Mouse (Mus musculus): ENCODE measurements around the gene Vpreb3.

The Vpreb3 gene

DNA sequence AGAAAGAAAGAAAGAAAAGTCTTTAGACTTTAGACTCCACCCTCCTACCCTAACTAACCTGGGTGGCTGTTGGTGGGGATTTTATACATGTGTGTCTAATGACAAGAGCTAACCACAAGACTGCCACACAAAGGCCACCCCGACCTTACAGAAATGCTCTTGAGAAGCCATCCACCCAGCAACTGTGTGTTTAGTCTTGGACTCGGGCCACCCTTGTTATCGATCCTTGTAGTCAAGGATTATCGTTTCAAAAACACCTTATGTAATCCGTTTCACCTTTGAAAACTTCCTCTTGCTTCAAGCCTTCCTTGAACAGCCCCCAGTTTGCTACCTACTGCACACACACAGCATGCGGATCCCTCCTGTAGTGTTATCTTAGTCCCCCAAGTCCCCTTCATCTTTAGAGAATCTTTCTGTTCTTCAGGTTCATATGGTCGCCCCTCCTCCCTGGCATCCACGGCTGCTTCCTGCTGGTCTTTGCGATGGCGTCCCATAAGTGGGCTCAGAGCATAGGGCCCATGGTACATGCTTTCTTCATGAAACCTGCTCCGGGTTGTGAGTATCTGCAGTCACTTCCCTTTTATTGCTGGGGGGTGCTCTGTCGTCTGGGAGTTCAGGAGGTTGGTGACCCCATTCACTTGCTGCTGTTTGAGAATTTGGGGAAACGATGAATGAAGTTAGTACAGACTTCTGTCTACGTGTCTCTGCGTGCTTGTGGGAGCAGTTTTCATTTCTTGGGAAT is at the start of gene Vpreb3:
Vpreb3 (plus strand) TSS at position 322 of the 742 bp plus-strand sequence.
- DNase-seq (ENCODE audit: low spot score in 2 of 2): no peak

GRCm38 (mm10) chr10:75893089-75893750 is 49.6 kb upstream of the Vpreb3 start, which contains the start of gene Derl3:
Gene Derl3 (plus strand): TSS chr10:75893413.
- DNase-seq (ENCODE audit: low spot score in 2 of 2): peak; percentile 97 to 98

DNA sequence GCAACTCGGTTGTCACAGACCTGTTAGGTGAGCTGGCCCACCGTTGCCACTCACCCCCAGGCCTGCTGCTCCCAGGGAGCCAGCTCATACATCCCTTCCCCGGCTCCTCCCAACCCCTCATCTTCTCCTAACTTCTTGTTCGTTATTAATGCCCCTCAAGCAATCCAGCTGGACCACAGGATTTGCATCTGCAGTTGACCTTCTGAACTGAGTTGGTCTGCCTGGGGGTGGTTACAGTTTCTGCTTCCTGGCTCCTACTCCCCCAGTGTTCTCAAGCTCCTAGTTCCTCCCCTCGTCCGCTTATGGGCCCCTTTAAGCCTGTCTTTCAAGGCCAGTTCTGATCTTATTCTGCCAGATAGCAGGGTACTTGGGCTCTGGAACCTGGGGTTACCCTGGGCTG is 48.3 kb upstream of the Vpreb3 start:
- DNase-seq (ENCODE audit: low spot score in 2 of 2): no peak

- no peak for DNase-seq (ENCODE audit: low spot score in 2 of 2)
These were observed 47.1 kb upstream of the Vpreb3 start for GRCm38 (mm10) chr10:75895730-75896129.

DNA sequence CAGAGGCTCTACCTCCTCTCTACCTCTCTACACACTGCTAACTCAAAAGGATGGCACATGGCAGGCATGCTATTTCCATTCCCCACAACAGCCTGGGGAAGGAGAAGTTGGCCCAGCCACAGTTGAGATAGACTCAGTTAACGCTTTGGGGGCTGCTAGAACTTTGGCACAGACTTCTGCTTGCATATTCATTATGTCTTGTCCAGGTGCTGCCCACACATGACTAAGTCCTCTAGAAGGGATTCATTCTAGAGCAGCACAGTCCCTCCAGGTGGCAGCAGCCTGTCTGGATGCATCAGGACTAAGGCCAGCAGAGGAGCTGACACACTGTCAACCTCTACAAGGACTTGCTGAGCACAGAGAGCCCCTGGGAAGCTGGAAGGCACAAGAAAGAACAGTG is 46.6 kb upstream of the Vpreb3 start:
- peak; percentile 48 to 51 for DNase-seq (ENCODE audit: low spot score in 2 of 2)

DNA sequence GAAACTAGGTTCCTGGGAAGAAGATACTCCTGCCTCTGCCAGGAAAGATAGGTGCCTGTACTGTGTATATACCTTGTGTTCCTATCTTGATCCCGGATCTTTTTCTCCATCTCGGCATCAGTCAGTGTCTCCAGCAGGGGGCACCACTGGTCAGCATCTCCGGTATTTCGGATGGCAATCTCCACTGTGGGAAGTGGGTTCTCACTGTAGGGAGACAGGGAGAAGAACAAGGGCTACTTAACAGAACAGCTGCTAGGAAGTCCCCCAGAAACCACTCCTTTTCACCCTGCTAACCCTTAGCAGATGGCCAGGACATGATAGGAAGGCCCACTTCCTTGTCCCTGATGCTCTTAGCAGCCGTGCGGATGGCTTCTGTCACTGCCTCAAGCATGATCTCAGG is 45.5 kb upstream of the Vpreb3 start:
- peak; percentile 78 for DNase-seq (ENCODE audit: low spot score in 2 of 2)

DNA sequence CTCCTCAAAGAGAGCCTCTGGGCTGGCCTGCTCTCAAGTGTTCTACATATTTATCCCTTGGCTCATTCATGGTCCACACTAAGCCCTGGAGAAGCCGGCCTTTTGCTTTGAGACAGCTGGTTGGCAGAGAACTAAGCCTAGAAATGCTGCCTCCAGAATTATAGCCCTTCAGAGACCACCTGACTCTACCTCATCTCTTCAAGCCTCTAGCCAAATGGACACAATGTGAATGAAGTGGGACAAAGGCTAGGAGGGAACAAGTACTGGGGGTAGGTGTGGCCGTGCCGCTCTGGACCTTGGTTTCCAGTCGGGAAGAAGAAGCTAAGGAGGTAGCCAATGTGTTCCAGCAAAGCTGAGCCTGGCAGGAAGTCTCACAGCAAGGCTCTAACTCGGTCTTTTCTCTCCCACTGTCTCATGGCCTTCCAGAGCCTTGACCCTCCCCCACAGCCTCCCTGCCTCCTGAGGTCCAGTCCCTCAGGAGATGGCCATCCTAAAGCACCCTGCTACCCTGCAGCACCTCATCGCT is 44.8 kb upstream of the Vpreb3 start:
- no peak for DNase-seq (ENCODE audit: low spot score in 2 of 2)

DNA sequence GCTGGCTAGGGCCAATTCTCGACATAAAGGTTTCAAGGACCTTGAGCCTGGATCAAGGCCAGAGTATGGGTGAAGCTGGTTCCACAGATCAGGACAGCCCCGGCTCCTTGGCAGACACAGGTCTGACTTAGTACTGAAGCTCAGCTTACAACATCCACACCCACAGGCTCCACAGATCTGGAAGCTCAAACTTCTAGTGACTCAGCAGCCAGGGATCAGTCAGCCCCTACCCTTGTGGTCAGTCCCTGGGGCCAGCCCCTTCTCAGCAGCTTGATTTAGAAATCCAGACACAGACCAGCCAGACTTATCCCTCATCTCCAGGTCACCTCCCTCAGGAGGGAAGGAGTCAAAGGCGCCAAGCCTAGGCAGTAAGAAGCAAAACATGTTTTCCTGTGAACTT is 44.0 kb upstream of the Vpreb3 start:
- peak; percentile 20 to 22 for DNase-seq (ENCODE audit: low spot score in 2 of 2)

GRCm38 (mm10) chr10:75904391-75904790 is 38.5 kb upstream of the Vpreb3 start:
- no peak for DNase-seq (ENCODE audit: low spot score in 2 of 2)

DNA sequence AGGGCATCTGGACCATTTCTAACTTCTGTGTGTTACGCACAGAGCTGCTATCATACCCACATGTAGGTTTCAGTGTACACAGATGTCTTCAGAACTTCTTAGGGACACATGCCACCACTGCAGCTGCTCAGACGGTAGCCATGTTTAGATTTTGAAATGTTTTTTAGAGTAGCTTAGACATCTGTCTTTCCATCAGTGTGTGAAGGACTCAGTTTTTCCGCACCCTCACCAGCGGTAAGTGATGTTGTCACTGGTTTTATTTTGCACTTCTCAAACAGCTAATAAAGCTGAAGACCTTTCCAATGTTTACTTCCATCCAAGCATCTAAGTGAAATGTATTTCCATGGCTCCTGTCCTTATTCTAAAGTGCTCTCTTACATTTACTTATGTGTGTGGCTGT is 36.0 kb upstream of the Vpreb3 start:
- DNase-seq (ENCODE audit: low spot score in 2 of 2): no peak

GRCm38 (mm10) chr10:75910698-75911097 is 32.2 kb upstream of the Vpreb3 start:
- no peak for DNase-seq (ENCODE audit: low spot score in 2 of 2)

DNA sequence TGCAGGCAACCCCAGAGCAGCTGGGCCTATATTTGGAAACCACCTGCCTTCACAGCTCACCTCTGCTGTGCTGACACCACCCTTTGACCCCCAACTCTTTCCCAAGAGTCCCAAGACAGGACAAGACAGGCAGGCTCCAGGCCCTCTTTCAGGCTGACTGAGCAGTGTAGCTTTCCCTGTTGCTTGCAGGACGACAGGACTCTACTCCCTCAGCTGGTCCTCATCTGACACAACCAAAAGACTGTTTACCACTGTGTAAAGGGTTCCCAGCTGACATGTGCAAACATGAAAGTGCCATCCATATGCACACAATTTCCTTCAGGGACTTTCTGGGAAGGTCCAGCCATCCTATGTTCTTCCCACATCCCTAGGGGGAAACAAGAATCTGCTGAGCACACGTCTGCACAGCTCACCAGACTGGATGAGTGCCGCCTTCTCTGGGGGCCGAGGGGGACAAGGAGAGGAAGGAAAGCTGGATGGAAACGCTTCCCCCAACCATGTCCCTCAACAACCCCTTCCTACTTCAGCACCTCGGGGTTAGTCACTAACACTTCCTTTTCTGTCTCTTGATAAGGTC is 29.8 kb upstream of the Vpreb3 start:
- no peak for DNase-seq (ENCODE audit: low spot score in 2 of 2)

GRCm38 (mm10) chr10:75915557-75915956 is 27.3 kb upstream of the Vpreb3 start:
- no peak for DNase-seq (ENCODE audit: low spot score in 2 of 2)

DNA sequence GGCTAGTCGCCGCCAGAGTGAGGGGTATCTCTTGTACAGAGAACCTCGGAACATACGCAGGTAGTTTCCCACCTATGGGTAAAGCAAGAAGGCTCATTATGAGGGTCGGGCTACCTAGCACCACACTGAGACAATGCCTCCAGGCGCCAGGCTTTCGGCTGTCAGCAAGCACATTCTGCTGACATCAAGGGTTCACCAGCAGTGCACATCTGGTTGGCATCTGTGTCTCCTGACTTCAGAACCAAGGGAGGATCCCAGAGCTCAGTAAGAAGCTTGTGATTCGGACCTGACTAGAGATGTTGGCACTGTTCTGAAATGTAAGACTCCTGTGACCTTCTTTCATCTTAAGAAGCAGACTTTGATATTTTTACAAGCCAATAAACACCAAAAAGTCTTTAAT is 26.0 kb upstream of the Vpreb3 start:
- no peak for DNase-seq (ENCODE audit: low spot score in 2 of 2)

DNA sequence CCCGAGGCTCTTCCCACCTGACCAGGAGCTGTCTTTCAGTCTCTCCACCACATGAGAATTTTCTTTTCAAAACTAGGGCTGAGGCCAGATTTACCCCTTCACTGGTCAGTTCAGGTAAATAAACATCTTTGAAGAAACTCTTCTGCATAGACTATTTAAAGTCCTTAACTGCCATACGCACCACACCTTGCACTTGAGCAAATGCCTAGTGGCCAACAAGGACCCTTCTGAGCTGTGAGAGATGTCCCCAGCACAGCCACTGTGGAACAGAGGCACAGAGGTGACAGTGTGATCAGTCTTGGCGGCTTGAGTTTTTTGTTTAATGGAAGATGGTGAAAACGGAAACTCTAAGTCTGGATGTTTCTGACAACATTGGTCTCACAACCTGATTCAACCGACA is 23.8 kb upstream of the Vpreb3 start:
- DNase-seq (ENCODE audit: low spot score in 2 of 2): no peak

DNA sequence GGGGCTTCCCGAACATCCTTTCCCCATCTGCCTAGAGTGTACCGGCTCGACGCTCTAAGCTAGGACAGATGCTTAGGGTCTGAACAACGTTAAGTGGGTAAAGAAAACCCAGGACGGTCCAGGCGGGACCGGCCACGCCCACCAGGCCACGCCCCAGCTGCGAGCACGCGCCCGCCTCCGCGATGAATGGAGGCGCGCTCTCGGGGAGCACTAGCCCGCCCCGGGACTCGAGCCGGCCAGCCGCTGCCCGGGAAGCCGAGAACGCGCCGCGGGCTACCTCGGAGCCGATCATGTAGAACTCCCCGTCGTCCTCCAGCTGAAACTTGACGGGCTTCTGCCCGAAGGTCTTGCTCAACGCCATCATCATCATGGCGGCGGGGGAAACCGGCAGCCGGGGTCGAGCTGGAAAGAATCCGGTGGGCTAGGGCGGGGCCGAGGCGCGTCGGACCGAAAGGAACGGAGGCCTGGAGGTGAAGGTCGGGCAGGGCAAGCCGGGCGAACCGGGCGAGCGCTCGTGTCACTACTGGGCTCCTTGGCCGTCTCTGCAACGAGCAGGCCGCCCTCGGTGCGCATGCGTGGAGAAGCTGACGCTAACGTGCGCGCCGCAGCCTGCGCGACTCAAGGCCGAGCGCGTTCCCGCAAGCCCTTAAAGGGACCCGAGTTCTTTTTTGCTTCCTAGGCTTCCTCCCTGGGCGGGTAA is 21.7 kb upstream of the Vpreb3 start, which contains the start of gene Smarcb1:
Smarcb1 (minus strand) TSS at position 592 of the 700 bp plus-strand sequence.
- peak; percentile 94 to 98 for DNase-seq (ENCODE audit: low spot score in 2 of 2)

DNA sequence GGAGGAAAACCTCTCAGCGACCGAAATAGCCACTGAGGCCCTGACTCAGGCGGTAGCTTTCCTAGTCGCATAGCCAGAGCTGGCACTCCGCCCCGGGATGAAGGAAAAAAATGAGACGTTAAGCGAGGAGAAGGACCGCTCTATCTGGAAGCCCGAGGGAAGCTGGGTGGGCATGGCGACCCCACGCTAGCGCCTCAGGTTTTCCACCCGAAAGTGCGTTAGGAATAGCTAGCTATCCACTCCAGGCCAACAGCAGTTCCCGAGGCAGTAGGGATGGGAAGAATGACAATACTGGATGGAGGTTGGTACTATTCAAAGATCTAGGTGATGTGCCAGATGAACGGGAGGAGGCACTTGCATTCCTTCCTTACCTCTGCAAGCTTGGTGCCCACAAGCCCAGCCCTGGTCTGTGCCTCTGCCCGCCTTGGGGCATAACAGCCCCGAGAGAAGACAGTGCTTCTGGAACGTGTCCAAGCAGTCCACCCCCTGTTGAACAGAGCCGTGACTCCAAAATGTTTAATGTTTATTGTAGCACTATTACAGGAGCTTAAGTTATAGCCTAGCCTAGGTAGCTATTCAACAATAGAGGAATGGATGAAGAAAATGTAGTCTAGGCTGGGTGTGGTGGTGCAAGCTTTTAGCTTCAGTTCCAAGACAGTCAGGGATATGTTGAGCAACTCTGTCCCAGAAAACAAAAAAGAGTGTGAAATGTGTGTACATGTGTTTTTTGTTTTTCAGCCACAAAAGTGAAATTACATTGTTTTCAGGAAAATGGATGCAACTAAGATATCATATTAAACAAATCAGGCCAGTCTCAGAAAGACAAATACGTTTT is 20.9 kb upstream of the Vpreb3 start:
- DNase-seq (ENCODE audit: low spot score in 2 of 2): peak in 1 of 2 experiments; percentile 32

GRCm38 (mm10) chr10:75924324-75924723 is 18.5 kb upstream of the Vpreb3 start:
- no peak for DNase-seq (ENCODE audit: low spot score in 2 of 2)

- no peak for DNase-seq (ENCODE audit: low spot score in 2 of 2)
These were observed 16.5 kb upstream of the Vpreb3 start for GRCm38 (mm10) chr10:75926396-75926795.

DNA sequence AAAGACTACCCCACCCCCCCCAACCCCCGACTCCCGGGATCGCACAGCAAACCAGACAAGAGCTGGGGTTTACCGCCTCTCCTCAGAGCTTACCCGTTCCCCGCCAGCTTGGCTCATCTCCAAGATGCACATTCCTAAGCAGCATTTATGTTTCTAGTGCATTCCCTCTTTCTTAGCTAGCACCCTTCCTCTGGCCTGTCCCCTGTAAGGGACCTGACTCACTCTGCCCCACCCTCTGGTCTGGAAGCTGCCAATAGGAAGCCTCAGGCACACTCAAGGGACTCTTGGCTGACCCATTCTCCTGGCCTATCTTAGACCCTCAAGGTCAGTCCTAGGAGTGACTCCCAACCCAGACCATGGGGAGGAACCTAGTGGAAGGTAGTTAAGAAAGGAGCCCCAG is 12.6 kb upstream of the Vpreb3 start:
- no peak for DNase-seq (ENCODE audit: low spot score in 2 of 2)

GRCm38 (mm10) chr10:75931311-75931710 is 11.5 kb upstream of the Vpreb3 start:
- no peak for DNase-seq (ENCODE audit: low spot score in 2 of 2)

Data from right cerebral cortex, adult 2 months (tissue).